Mouse (Mus musculus): ENCODE results near the gene Slc36a3. TPM values are rescaled to one million over a fixed set of nuclear protein-coding genes. Genes with fewer than 3 reads are reported as not detected.

The Slc36a3 gene
- polyA plus RNA-seq, 1 experiment from 2014 or later: not detected

DNA sequence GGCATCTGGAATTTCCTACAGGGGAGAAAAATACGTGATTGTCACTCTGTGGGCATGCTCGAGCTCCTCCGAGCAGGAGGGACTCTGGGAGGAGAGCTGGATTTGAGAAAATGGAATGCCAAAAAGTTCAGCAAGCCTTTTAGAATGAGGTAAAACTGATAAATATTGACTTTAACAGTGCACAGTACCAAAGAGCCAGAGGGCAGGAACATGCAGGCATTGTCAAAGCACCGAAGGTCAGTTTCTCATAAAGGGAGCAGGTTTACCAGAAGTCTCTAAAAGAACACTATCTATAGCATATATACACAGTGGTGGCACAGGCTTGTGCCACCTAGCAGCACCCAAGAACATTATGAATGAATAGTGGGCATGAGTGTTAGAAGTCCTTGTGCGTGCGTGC lies 17.4 kb upstream of the Slc36a3 start:
- Histone ChIP-seq H3K9ac (replicated peaks) (0 out of 2 replicates have a peak overlapping the region, but pooled peaks have one; percentile 11), H3K27me3 (ENCODE audit: insufficient read depth, low read length) (no peaks in the 10 kb centered on the region), H3K4me2 (ENCODE audit: low read depth, low read length) (no peak overlapping the region), H3K9me3 (ENCODE audit: low read length) (no peaks in the 10 kb centered on the region), H3K27ac (ENCODE audit: low read depth) (peak overlapping the region; percentile 11; the same call in 1 of the 2 replicates), H3K4me1 (ENCODE audit: insufficient read depth) (peaks cover 3% of the 10 kb centered on the region; the same call in 1 of the 2 replicates), H3K36me3 (replicated peaks; ENCODE audit: insufficient read depth, low read length) (no peaks in the 10 kb centered on the region), H3K4me3 (ENCODE audit: low read depth, low read length) (no peak overlapping the region)
- ATAC-seq (peak; percentile 71), DNase-seq (no peak)
- 67% methylated on average over 6 of the region's 6 CpGs for WGBS (ENCODE audit: insufficient replicate concordance)
- TF ChIP-seq CTCF (IDR thresholded peaks at IDR 0.05; ENCODE audit: low read depth) (no peak), EP300 (IDR thresholded peaks at IDR 0.05; ENCODE audit: low read depth) (no peak)

DNA sequence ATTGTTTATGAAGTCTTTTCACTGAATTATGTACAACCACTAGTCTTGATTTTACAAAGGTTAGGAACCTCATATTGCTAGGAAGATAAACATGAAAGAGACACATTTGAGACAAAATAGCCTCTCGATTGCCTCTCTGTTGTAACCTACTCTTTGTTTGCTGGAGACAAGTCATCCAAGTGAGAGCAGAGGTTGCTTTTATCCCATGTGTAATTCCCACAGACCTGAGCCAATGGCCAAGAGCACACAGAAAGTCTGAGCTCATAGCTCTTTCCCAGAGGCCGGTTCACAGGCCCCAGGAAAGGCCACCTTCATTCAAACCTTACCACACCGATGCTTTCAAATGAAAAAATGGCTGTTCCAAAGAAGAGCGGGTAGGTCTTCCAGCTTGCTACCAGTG lies 17.0 kb upstream of the Slc36a3 start:
- no peak overlapping the region for H3K4me2 ChIP-seq (ENCODE audit: low read depth, low read length)
- no peak for TF ChIP-seq EP300 (IDR thresholded peaks at IDR 0.05; ENCODE audit: low read depth)
- no peak for TF ChIP-seq CTCF (IDR thresholded peaks at IDR 0.05; ENCODE audit: low read depth)
- no peak overlapping the region for H3K9ac ChIP-seq (replicated peaks)
- DNase-seq (no peak), ATAC-seq (peak; percentile 95)
- no peaks in the 10 kb centered on the region for H3K36me3 ChIP-seq (replicated peaks; ENCODE audit: insufficient read depth, low read length)
- peaks cover 3% of the 10 kb centered on the region; the same call in 1 of the 2 replicates for H3K4me1 ChIP-seq (ENCODE audit: insufficient read depth)
- H3K27ac ChIP-seq (ENCODE audit: low read depth): peak overlapping the region; percentile 11; the same call in 1 of the 2 replicates
- 59% methylated on average over 4 of the region's 4 CpGs for WGBS (ENCODE audit: insufficient replicate concordance)
- H3K27me3 ChIP-seq (ENCODE audit: insufficient read depth, low read length): no peaks in the 10 kb centered on the region
- no peaks in the 10 kb centered on the region for H3K9me3 ChIP-seq (ENCODE audit: low read length)
- no peak overlapping the region for H3K4me3 ChIP-seq (ENCODE audit: low read depth, low read length)

DNA sequence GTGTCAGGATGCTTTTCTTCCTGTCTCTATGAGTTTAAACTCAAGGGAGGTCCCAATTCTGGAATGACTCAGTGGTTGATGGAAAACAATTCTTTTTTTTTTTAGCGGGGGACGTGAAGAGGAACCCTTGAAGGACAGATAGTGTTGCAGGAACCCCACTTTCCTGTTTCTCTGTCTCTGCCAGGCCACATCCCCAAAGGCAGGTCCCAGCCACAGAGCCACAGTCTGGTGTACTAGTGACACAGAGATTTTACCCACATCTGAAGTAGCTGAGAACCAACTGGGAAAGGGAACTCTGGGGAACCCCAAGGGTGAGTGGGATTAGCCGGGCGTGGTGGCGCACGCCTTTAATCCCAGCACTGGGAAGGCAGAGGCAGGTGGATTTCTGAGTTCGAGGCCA lies 14.2 kb upstream of the Slc36a3 start:
- TF ChIP-seq EP300 (IDR thresholded peaks at IDR 0.05; ENCODE audit: low read depth) (no peak), CTCF (IDR thresholded peaks at IDR 0.05; ENCODE audit: low read depth) (no peak)
- H3K36me3 ChIP-seq (replicated peaks; ENCODE audit: insufficient read depth, low read length): no peaks in the 10 kb centered on the region
- H3K4me1 ChIP-seq (ENCODE audit: insufficient read depth): peaks cover 8% of the 10 kb centered on the region; the same call in 1 of the 2 replicates
- H3K27me3 ChIP-seq (ENCODE audit: insufficient read depth, low read length): no peaks in the 10 kb centered on the region
- WGBS (ENCODE audit: insufficient replicate concordance): 69% methylated on average over 7 of the region's 7 CpGs
- H3K9ac ChIP-seq (replicated peaks): no peak overlapping the region
- ATAC-seq: no peak
- DNase-seq: no peak
- H3K27ac ChIP-seq (ENCODE audit: low read depth): no peak overlapping the region
- no peaks in the 10 kb centered on the region for H3K9me3 ChIP-seq (ENCODE audit: low read length)
- H3K4me3 ChIP-seq (ENCODE audit: low read depth, low read length): no peak overlapping the region
- no peak overlapping the region for H3K4me2 ChIP-seq (ENCODE audit: low read depth, low read length)

DNA sequence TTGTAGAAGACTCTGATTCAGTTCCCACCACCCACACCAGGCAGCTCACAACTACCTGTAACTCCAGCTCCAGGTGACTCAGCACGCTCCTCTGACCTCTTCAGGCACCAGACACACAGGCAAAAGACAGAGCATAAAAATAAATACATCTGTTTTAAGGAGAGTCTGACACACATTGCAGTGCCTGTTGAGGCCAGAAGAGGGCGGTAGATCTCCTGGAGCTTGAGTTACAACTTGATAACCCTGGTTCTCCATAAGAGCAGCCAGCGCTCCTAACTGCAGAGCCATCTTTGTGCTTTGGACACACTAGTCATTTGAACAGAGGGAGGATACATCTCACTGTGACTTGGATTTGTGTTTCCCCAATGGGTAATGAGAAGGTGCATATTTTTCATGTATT lies 13.2 kb upstream of the Slc36a3 start:
- Histone ChIP-seq H3K4me3 (ENCODE audit: low read depth, low read length) (no peak overlapping the region), H3K36me3 (replicated peaks; ENCODE audit: insufficient read depth, low read length) (no peaks in the 10 kb centered on the region), H3K4me2 (ENCODE audit: low read depth, low read length) (no peak overlapping the region), H3K4me1 (ENCODE audit: insufficient read depth) (peaks cover 15% of the 10 kb centered on the region; the same call in 1 of the 2 replicates), H3K27me3 (ENCODE audit: insufficient read depth, low read length) (no peaks in the 10 kb centered on the region), H3K27ac (ENCODE audit: low read depth) (no peak overlapping the region), H3K9me3 (ENCODE audit: low read length) (no peaks in the 10 kb centered on the region), H3K9ac (replicated peaks) (no peak overlapping the region)
- DNase-seq (peak; percentile 68), ATAC-seq (no peak)
- TF ChIP-seq CTCF (IDR thresholded peaks at IDR 0.05; ENCODE audit: low read depth) (peak; percentile 83), EP300 (IDR thresholded peaks at IDR 0.05; ENCODE audit: low read depth) (no peak)
- 33% methylated on average over 3 of the region's 3 CpGs for WGBS (ENCODE audit: insufficient replicate concordance)

DNA sequence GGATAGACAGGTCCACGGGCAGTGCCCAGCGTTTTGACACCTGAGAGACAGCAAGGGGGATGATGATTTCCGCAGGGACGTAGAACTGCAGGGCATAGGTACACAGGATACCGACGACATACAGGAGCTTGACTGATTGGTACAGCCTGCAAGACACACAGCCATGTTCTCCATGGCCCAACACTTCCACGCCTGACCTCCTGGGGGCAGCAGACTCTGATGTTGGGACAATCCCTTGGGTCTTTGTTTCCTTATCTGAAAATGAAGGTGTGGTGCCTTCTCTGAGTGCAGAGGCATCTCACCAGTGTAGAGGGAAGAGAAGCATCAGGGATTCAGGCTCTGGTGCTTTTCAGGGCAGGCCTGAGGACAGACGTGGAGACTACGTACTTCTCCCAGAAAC lies 11.2 kb upstream of the Slc36a3 start:
- DNase-seq (peak; percentile 74), ATAC-seq (peak; percentile 47)
- H3K4me2 ChIP-seq (ENCODE audit: low read depth, low read length): no peak overlapping the region
- H3K9ac ChIP-seq (replicated peaks): no peak overlapping the region
- no peak for TF ChIP-seq EP300 (IDR thresholded peaks at IDR 0.05; ENCODE audit: low read depth)
- TF ChIP-seq CTCF (IDR thresholded peaks at IDR 0.05; ENCODE audit: low read depth): peak; percentile 82
- H3K36me3 ChIP-seq (replicated peaks; ENCODE audit: insufficient read depth, low read length): no peaks in the 10 kb centered on the region
- no peak overlapping the region for H3K4me3 ChIP-seq (ENCODE audit: low read depth, low read length)
- 47% methylated on average over 9 of the region's 9 CpGs for WGBS (ENCODE audit: insufficient replicate concordance)
- peaks cover 12% of the 10 kb centered on the region; the same call in 1 of the 2 replicates for H3K4me1 ChIP-seq (ENCODE audit: insufficient read depth)
- no peak overlapping the region for H3K27ac ChIP-seq (ENCODE audit: low read depth)
- H3K27me3 ChIP-seq (ENCODE audit: insufficient read depth, low read length): no peaks in the 10 kb centered on the region
- H3K9me3 ChIP-seq (ENCODE audit: low read length): no peaks in the 10 kb centered on the region

DNA sequence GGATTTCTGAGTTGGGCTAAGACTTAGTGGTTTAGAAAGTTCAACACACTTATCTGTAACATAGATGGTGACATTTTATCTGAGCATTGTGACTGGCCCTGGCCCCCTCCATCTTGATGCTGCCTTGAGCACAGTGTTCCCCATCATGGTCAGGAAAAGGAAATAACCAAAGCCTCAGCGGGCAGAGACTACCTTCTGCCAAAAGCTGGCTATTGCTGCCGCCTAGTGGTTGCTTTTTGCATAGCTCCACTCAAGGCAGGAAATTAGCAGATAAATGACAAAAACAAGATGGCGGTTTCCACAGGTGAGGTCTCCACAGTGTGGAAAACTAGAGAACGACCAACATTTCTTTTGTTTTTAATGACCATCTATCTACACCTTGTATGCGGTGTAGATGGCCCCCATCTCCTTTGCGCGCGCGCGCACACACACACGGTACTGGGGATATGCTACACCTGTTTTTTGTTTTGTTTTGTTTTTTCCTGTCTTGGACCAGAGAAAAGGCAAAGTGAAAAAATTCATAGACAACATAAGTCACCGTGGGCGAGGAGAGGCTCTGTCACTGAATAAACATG lies 7.4 kb upstream of the Slc36a3 start:
- Histone ChIP-seq H3K27ac (ENCODE audit: low read depth) (no peak overlapping the region), H3K9ac (replicated peaks) (no peak overlapping the region), H3K4me2 (ENCODE audit: low read depth, low read length) (no peak overlapping the region), H3K9me3 (ENCODE audit: low read length) (no peaks in the 10 kb centered on the region), H3K4me1 (ENCODE audit: insufficient read depth) (peaks cover 12% of the 10 kb centered on the region; the same call in 1 of the 2 replicates), H3K4me3 (ENCODE audit: low read depth, low read length) (no peak overlapping the region), H3K27me3 (ENCODE audit: insufficient read depth, low read length) (no peaks in the 10 kb centered on the region), H3K36me3 (replicated peaks; ENCODE audit: insufficient read depth, low read length) (no peaks in the 10 kb centered on the region)
- TF ChIP-seq EP300 (IDR thresholded peaks at IDR 0.05; ENCODE audit: low read depth): no peak
- peak; percentile 95 for TF ChIP-seq CTCF (IDR thresholded peaks at IDR 0.05; ENCODE audit: low read depth)
- WGBS (ENCODE audit: insufficient replicate concordance): 48% methylated on average over 13 of the region's 13 CpGs
- DNase-seq: peak; percentile 87
- ATAC-seq: no peak; the same call in 1 of the 2 replicates
